Mouse (Mus musculus) intestine, embryonic 16.5 days (tissue): ENCODE measurements around the gene Lacc1. TPM values are rescaled to one million over a fixed set of nuclear protein-coding genes. Genes with fewer than 3 reads are reported as not detected.
A peak's percentile ranks its signal among the peaks of the same experiment; 100 is the strongest.

Source experiments
- ATAC-seq: fragments of 200-750 bp; cut with Nextera tagmentation; 2 replicates; pipeline ENCODE4 v1.8.0; 2017; ENCODE audit warnings: moderate TSS enrichment, moderate library complexity
- H3K27ac ChIP-seq: fragments of 300-500 bp; sonication (generic); 2 replicates; pipeline ENCODE4 v1.5.1; 2014; ENCODE audit warnings: mild to moderate bottlenecking, low read length
- H3K27me3 ChIP-seq: fragments of 300-500 bp; sonication (generic); replicated peaks from 2 replicates; pipeline ENCODE4 v1.6.1; 2014; ENCODE audit warnings: low read length, control low read depth, mixed read lengths; ENCODE audit not compliant: control insufficient read depth, insufficient read depth
- H3K36me3 ChIP-seq: fragments of 300-500 bp; sonication (generic); 2 replicates; pipeline ENCODE4 v1.6.1; 2014; ENCODE audit warnings: low read length, control low read depth; ENCODE audit not compliant: control insufficient read depth, insufficient read depth
- H3K4me1 ChIP-seq: fragments of 300-500 bp; sonication (generic); 2 replicates; pipeline ENCODE4 v1.6.1; 2014; ENCODE audit warnings: low read length, control low read depth, mixed read lengths; ENCODE audit not compliant: control insufficient read depth, insufficient read depth
- H3K4me2 ChIP-seq: fragments of 300-500 bp; sonication (generic); 2 replicates; pipeline ENCODE4 v1.6.1; 2014; ENCODE audit warnings: low read depth, low read length, control low read depth
- H3K4me3 ChIP-seq: fragments of 300-500 bp; sonication (generic); 2 replicates; pipeline ENCODE4 v1.5.1; 2014; ENCODE audit warnings: mild to moderate bottlenecking, low read length
- H3K9ac ChIP-seq: fragments of 300-500 bp; sonication (generic); 2 replicates; pipeline ENCODE4 v1.6.1; 2014; ENCODE audit warnings: low read depth, low read length
- H3K9me3 ChIP-seq: fragments of 300-500 bp; sonication (generic); 2 replicates; pipeline ENCODE4 v1.6.1; 2016; ENCODE audit warnings: low read length, control low read depth; ENCODE audit not compliant: control insufficient read depth
- WGBS: fragments of 180-500 bp; shearing (Covaris S2); extraction: QIAGEN DNeasy Blood & Tissue Kit; methylation state at CpG from one replicate; pipeline ENCODE4 v1.1.7; 2014; 5-methylcytosine and 5-hydroxymethylcytosine counted together
- polyA plus RNA-seq: library from polyadenylated mRNA; unstranded; fragments of >200 nt; fragmentation: Nextera tagmentation; extraction: Ambion mirVana; gene quantifications from 2 replicates; pipeline ENCODE4 v1.2.1, GENCODE M21; 2015

Lacc1 gene
- polyA plus RNA-seq, result 8.8 and 9.1 TPM in 2 replicates

DNA sequence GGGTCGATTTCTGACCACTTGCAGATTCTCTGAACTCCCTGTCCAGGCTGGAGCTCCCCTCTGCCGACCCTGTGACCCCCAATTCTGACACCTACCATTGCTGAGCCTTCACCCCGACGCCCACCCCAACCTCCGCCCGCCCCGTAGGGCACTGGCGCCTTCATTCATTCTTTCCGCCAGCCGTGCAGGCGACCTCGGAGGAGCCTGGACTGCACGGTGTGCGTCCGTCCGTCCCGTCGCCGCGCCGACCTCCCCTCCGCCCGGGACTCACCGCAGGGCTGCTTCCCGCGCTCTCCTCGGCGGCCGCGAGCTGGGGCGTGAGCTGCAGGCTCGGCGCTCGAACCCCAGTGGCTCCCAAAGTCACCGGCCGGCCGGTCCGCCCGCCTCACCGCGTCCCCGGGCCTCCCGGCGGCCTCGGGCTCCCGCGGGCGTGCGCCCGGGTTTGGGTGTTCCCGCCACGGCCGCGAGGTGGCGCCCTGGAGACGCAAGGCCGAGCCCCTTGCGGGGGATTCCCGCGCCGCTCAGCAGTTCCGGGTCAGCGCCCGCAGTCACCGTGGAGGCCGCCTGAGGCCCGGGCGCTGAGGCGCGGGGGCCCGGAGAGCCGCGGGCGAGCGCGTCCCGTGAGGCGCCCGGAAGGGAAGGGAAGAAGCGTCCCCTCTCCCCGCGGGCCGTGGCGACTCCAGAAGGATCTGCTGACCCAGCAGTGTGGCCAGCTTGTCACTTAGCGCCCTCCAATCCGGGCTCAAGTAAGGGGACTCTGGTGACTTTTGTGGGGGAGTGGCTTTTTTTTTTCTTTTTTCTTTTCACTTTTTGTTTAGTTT, at the start of gene Lacc1, which contains the start of gene Ccdc122:
Gene Lacc1 (minus strand): TSS at position 679 of the 821 bp plus-strand sequence.
Gene Ccdc122 (plus strand): TSS at position 547 of the 821 bp plus-strand sequence.
- 0 out of 2 replicates have a peak within 1 kb of the TSS, but pooled peaks have one; percentile 35 for H3K27ac ChIP-seq
- no peaks in the 10 kb centered on the region for H3K9me3 ChIP-seq
- peak; percentile 88 for ATAC-seq
- under 1% methylated on average over 86 of the region's 86 CpGs for WGBS
- H3K9ac ChIP-seq, result peak within 1 kb of the TSS; percentile 88
- peak within 1 kb of the TSS; percentile 83 for H3K4me2 ChIP-seq
- H3K4me1 ChIP-seq, result no peaks in the 10 kb centered on the region
- peak within 1 kb of the TSS; percentile 74 for H3K4me3 ChIP-seq
- H3K36me3 ChIP-seq, result no peaks in the 10 kb centered on the region
- no peaks in the 10 kb centered on the region for H3K27me3 ChIP-seq

GRCm38 (mm10) chr14:77081248-77081647, 44.5 kb upstream of the Lacc1 start:
- no peak overlapping the region for H3K9ac ChIP-seq
- WGBS, result 88% methylated on average over 5 of the region's 5 CpGs
- no peaks in the 10 kb centered on the region for H3K4me1 ChIP-seq
- no peaks in the 10 kb centered on the region for H3K9me3 ChIP-seq
- H3K4me3 ChIP-seq, result no peak overlapping the region
- no peak overlapping the region for H3K27ac ChIP-seq
- no peak for ATAC-seq
- H3K4me2 ChIP-seq, result no peak overlapping the region
- no peaks in the 10 kb centered on the region for H3K36me3 ChIP-seq
- H3K27me3 ChIP-seq, result no peaks in the 10 kb centered on the region

DNA sequence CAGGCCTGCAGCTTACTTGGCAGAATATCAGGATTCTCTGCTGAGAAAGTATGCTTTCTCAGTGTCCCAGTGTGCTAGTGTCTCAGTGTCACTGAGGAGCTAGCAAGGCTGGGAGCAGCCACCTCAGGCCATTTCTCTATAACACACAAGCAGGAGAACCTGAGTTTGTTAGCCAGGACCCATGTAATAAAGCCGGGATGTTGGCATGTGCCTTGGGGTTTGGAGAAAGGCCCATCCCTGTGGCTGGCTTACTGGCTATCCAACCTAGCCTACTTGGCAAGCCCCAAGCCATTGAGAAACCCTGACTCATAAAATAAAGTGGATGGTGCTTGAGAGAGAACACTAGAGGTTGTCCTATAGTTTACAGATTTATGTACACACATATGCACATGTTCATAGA, 32.7 kb upstream of the Lacc1 start:
- Histone ChIP-seq H3K9me3 (no peaks in the 10 kb centered on the region), H3K27ac (0 out of 2 replicates have a peak overlapping the region, but pooled peaks have one; percentile 37), H3K36me3 (no peaks in the 10 kb centered on the region), H3K4me3 (no peak overlapping the region), H3K4me1 (no peaks in the 10 kb centered on the region), H3K27me3 (no peaks in the 10 kb centered on the region), H3K4me2 (no peak overlapping the region), H3K9ac (no peak overlapping the region)
- 100% methylated on average over 1 of the region's 1 CpGs for WGBS
- no peak for ATAC-seq

DNA sequence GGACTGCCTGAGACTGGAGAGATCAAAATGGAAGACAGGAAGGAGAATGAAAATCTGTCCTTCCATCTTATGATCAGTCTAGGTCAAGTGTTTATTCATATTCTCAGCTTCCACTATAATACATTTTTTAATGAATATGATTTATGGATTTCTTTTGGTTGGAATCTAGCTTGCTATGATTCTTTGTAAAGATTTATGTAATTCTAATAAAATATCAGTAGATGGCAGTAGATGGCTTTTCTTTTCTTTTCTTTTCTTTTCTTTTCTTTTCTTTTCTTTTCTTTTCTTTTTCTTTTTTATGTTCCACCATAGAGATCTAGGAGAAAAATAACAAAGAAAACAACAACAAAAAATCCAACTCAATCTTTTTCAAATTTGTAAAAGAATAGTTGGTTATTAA, 16.6 kb upstream of the Lacc1 start:
- no peak overlapping the region for H3K4me2 ChIP-seq
- H3K4me1 ChIP-seq, result no peaks in the 10 kb centered on the region
- H3K36me3 ChIP-seq, result no peaks in the 10 kb centered on the region
- no peaks in the 10 kb centered on the region for H3K9me3 ChIP-seq
- ATAC-seq, result no peak
- H3K4me3 ChIP-seq, result no peak overlapping the region
- H3K9ac ChIP-seq, result no peak overlapping the region
- no peak overlapping the region for H3K27ac ChIP-seq
- H3K27me3 ChIP-seq, result no peaks in the 10 kb centered on the region

DNA sequence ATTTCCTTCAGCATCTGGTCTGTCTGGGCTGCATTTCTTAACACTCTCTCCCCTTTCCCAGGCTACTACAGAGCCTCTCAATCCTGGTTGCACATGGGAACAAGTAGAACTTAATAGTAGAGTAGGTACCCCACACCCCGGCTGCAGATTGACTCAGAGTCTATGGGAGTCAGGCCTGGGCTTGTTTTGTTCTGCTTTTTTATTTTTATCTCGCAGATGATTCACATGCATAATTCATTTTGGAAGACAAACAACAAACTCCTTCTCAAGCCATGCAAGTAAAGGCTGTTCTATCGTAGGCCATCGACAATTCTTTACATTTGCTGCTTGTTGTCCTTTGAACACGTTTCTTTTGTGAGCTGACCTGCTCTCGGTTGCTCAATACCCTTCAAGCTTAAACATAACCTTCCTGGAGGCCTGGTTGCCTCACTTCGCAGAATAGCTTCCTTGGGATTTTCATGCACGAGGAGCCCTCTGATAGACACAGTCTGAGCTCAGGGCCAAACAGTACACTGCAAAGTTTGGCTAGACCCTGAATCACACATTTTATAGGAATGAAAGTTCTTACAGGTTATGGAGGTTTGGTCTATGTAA, 1.2 kb upstream of the Lacc1 start:
- H3K4me3 ChIP-seq, result no peak overlapping the region
- H3K4me2 ChIP-seq, result no peak overlapping the region
- ATAC-seq, result no peak
- no peak overlapping the region for H3K9ac ChIP-seq
- 82% methylated on average over 8 of the region's 8 CpGs for WGBS
- H3K27me3 ChIP-seq, result no peaks in the 10 kb centered on the region
- no peak overlapping the region; the same call in 1 of the 2 replicates for H3K27ac ChIP-seq
- no peaks in the 10 kb centered on the region for H3K9me3 ChIP-seq
- no peaks in the 10 kb centered on the region for H3K4me1 ChIP-seq
- no peaks in the 10 kb centered on the region for H3K36me3 ChIP-seq

DNA sequence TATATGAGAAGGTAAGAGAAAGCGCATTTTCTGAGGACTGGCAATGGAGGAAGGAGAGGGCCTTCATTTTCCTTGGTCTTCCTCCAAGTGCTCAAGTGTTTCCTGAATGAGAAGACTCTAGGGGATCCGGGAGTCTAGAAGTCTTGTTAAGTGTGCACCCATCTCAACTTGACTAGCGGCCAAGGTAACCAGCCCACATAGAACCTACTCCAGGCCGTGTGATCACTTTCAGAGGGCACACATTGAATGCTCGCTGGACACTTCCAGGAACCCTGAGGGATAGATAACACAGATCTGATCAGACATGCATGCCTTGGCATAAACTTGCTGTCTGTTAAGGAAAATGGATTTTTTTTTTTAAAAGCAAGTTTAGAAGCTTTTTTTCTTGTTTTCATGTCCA, 626 bp upstream of the Lacc1 start:
- no peaks in the 10 kb centered on the region for H3K9me3 ChIP-seq
- WGBS, result 74% methylated on average over 5 of the region's 5 CpGs
- H3K4me1 ChIP-seq, result no peaks in the 10 kb centered on the region
- H3K9ac ChIP-seq, result no peak overlapping the region
- H3K36me3 ChIP-seq, result no peaks in the 10 kb centered on the region
- H3K27ac ChIP-seq, result no peak overlapping the region
- H3K4me3 ChIP-seq, result no peak overlapping the region
- no peaks in the 10 kb centered on the region for H3K27me3 ChIP-seq
- no peak for ATAC-seq
- H3K4me2 ChIP-seq, result no peak overlapping the region

DNA sequence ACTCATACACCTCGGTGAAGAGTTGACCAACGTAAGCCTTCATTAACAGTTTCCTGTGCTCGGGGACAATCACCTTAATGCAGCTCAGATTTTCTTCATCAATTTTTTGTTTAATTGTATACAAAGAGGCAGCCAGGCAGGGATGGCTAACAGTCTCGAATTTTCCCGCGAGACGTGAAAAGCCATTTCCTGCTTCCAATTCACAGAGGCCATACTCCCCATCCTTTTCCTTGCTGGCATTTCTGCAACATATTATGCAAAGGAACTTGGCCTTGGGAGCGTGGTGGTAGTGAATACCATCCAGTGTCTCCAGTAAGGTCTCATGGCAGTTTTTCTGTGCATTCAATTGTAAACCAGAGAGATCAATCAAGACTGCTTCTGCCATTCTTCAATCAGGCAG, 1.7 kb downstream of the Lacc1 start:
- H3K27ac ChIP-seq, result no peak overlapping the region
- no peaks in the 10 kb centered on the region for H3K4me1 ChIP-seq
- H3K9me3 ChIP-seq, result no peaks in the 10 kb centered on the region
- 83% methylated on average over 8 of the region's 8 CpGs for WGBS
- H3K27me3 ChIP-seq, result no peaks in the 10 kb centered on the region
- no peak overlapping the region for H3K9ac ChIP-seq
- no peak overlapping the region for H3K4me2 ChIP-seq
- no peak overlapping the region for H3K4me3 ChIP-seq
- ATAC-seq, result no peak
- H3K36me3 ChIP-seq, result no peaks in the 10 kb centered on the region

- no peaks in the 10 kb centered on the region for H3K4me1 ChIP-seq
- H3K27ac ChIP-seq, result no peak overlapping the region
- H3K4me2 ChIP-seq, result no peak overlapping the region
- ATAC-seq, result no peak
- no peak overlapping the region for H3K4me3 ChIP-seq
- no peak overlapping the region for H3K9ac ChIP-seq
- 61% methylated on average over 7 of the region's 7 CpGs for WGBS
- no peaks in the 10 kb centered on the region for H3K27me3 ChIP-seq
- H3K9me3 ChIP-seq, result no peaks in the 10 kb centered on the region
- H3K36me3 ChIP-seq, result no peaks in the 10 kb centered on the region
Measured at GRCm38 (mm10) chr14:77034175-77034915, 2.4 kb downstream of the Lacc1 start.

GRCm38 (mm10) chr14:77033391-77033790, 3.3 kb downstream of the Lacc1 start:
- Histone ChIP-seq H3K4me2 (no peak overlapping the region), H3K4me1 (no peaks in the 10 kb centered on the region), H3K4me3 (no peak overlapping the region), H3K9ac (no peak overlapping the region), H3K9me3 (no peaks in the 10 kb centered on the region), H3K27me3 (no peaks in the 10 kb centered on the region), H3K27ac (no peak overlapping the region), H3K36me3 (no peaks in the 10 kb centered on the region)
- no peak for ATAC-seq
- 92% methylated on average over 3 of the region's 3 CpGs for WGBS
